Comparison of ENCODE assay signal across 8 mouse cellular contexts in the genomic region with DNA sequence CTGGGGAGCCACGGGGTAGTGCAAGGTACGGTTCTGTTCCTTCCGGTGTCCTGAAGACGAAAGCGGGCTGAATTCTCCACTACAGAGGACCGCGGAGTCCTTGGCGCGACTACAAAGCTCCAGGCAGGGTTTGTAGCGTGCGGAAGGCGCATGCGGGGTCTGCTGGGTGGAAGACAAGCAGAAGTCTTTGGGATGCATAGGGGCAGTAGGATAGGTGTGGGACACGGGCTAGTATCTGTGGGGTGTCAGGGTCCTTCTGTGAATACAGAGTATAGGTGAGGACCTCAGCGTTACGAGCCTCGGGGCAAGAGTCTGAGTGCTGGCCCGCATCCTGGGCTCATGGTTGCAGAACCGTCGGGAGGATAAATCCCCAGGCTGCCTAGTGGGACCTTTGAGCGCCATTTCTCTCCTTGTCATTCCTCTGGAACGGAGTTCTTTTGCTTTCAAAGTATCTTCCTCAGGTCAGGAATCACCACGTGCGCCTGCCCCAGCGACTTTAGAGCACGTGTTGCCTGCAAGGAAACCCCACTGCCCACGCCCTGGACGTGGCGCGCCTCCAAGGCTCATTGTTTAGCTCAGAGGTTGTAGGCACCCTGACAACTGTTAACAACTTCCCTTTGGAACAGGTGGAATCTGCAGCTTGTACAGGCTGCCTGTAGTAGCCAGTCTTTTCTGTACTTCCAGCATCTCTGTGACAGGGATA. TPM values are rescaled to one million over a fixed set of nuclear protein-coding genes. Genes with fewer than 3 reads are reported as not detected.
DNase-seq lines count a peak whose midpoint lies in the region; ATAC-seq and TF ChIP-seq lines count a peak whose summit lies in the region.

No protein-coding gene starts in this region.

- WGBS in forebrain, embryonic 11.5 days, result under 1% methylated on average over 30 of the region's 30 CpGs
- WGBS in heart, postnatal 0 days, result under 1% methylated on average over 30 of the region's 30 CpGs
- under 1% methylated on average over 30 of the region's 30 CpGs for WGBS in liver, embryonic 16.5 days (ENCODE audit: insufficient replicate concordance)
- under 1% methylated on average over 30 of the region's 30 CpGs for WGBS in neural tube, embryonic 15.5 days

- peak; percentile 53; the same call in 1 of the 2 replicates for ATAC-seq in forebrain, embryonic 11.5 days (replicated peaks; ENCODE audit: low FRiP score)
- peak; percentile 43 for ATAC-seq in heart, postnatal 0 days (ENCODE audit: insufficient read depth, low read depth)
- ATAC-seq in liver, embryonic 16.5 days (ENCODE audit: low read depth), result peak; percentile 48
- ATAC-seq in neural tube, embryonic 15.5 days (ENCODE audit: low FRiP score), result peak; percentile 82

- H3K27ac ChIP-seq in brown adipose tissue, adult 24 weeks (replicated peaks; ENCODE audit: low read depth, low read length), result no peak overlapping the region; the same call in 1 of the 2 replicates
- H3K27ac ChIP-seq in forebrain, embryonic 11.5 days (ENCODE audit: low read depth, low read length), result no peak overlapping the region
- no peak overlapping the region for H3K27ac ChIP-seq in heart, postnatal 0 days (ENCODE audit: low read depth)
- no peak overlapping the region; the same call in 1 of the 2 replicates for H3K27ac ChIP-seq in liver, embryonic 16.5 days (ENCODE audit: low read length)
- peak overlapping the region; percentile 77 for H3K27ac ChIP-seq in neural tube, embryonic 15.5 days (replicated peaks)

- H3K36me3 ChIP-seq in forebrain, embryonic 11.5 days (ENCODE audit: control insufficient read depth, insufficient read depth, low read length), result no peaks in the 10 kb centered on the region; the same call in 1 of the 2 replicates
- no peaks in the 10 kb centered on the region for H3K36me3 ChIP-seq in heart, postnatal 0 days (replicated peaks; ENCODE audit: control insufficient read depth, insufficient read depth, low read length)
- no peaks in the 10 kb centered on the region for H3K36me3 ChIP-seq in liver, embryonic 16.5 days (ENCODE audit: control insufficient read depth, insufficient read depth)
- peaks cover 2% of the 10 kb centered on the region for H3K36me3 ChIP-seq in neural tube, embryonic 15.5 days

- peak overlapping the region; percentile 64 for H3K4me3 ChIP-seq in brown adipose tissue, adult 24 weeks (ENCODE audit: insufficient read depth, low read depth, low read length)
- H3K4me3 ChIP-seq in forebrain, embryonic 11.5 days (ENCODE audit: low read depth, low read length), result peak overlapping the region; percentile 59
- peak overlapping the region; percentile 60 for H3K4me3 ChIP-seq in heart, postnatal 0 days (ENCODE audit: low read depth, low read length)
- H3K4me3 ChIP-seq in liver, embryonic 16.5 days (ENCODE audit: low read depth, low read length), result peak overlapping the region; percentile 71
- peak overlapping the region; percentile 74 for H3K4me3 ChIP-seq in neural tube, embryonic 15.5 days (replicated peaks)

- H3K9me3 ChIP-seq in forebrain, embryonic 11.5 days (ENCODE audit: control insufficient read depth, low read length), result no peaks in the 10 kb centered on the region
- H3K9me3 ChIP-seq in heart, postnatal 0 days (replicated peaks; ENCODE audit: control insufficient read depth, low read length), result no peaks in the 10 kb centered on the region
- no peaks in the 10 kb centered on the region for H3K9me3 ChIP-seq in liver, embryonic 16.5 days (replicated peaks; ENCODE audit: control insufficient read depth, low read length)
- H3K9me3 ChIP-seq in neural tube, embryonic 15.5 days (replicated peaks), result no peaks in the 10 kb centered on the region

- DNase-seq in MEL-GATA-1-ER (ENCODE audit: extremely low read depth, low read depth), result peak; percentile 39
- DNase-seq in forebrain, embryonic 11.5 days (ENCODE audit: low spot score), result no peak
- DNase-seq in heart, postnatal 0 days (ENCODE audit: low spot score), result peak; percentile 48
- DNase-seq in kidney, postnatal 14 days, result peak; percentile 78
- DNase-seq in urinary bladder, postnatal 36 days (ENCODE audit: low spot score in 2 of 2), result peak; percentile 7 to 54

- peak overlapping the region; percentile 86 for H3K4me2 ChIP-seq in forebrain, embryonic 11.5 days (ENCODE audit: low read depth, low read length, severe bottlenecking)
- H3K4me2 ChIP-seq in heart, postnatal 0 days (ENCODE audit: low read depth, low read length), result peak overlapping the region; percentile 91
- peak overlapping the region; percentile 98 for H3K4me2 ChIP-seq in liver, embryonic 16.5 days (ENCODE audit: low read depth, low read length)
- H3K4me2 ChIP-seq in neural tube, embryonic 15.5 days, result peak overlapping the region; percentile 89

- H3K27me3 ChIP-seq in forebrain, embryonic 11.5 days (ENCODE audit: control insufficient read depth, insufficient read depth, low read length), result no peaks in the 10 kb centered on the region
- H3K27me3 ChIP-seq in heart, postnatal 0 days (ENCODE audit: control insufficient read depth, insufficient read depth, low read length), result 0 out of 2 replicates have a peak, but pooled peaks cover 6% of the 10 kb centered on the region
- no peaks in the 10 kb centered on the region; the same call in 1 of the 2 replicates for H3K27me3 ChIP-seq in liver, embryonic 16.5 days (ENCODE audit: control insufficient read depth, insufficient read depth, low read depth, low read length)
- no peaks in the 10 kb centered on the region for H3K27me3 ChIP-seq in neural tube, embryonic 15.5 days (replicated peaks)

- TF ChIP-seq CTCF in heart, postnatal 0 days (IDR thresholded peaks at IDR 0.05; ENCODE audit: low read depth), result no peak

- TF ChIP-seq EP300 in heart, postnatal 0 days (IDR thresholded peaks at IDR 0.05; ENCODE audit: low read depth), result no peak

- peak overlapping the region; percentile 73 for H3K9ac ChIP-seq in forebrain, embryonic 11.5 days (ENCODE audit: low read length)
- H3K9ac ChIP-seq in heart, postnatal 0 days (replicated peaks; ENCODE audit: low read depth, low read length), result peak overlapping the region; percentile 60; the same call in 1 of the 2 replicates
- H3K9ac ChIP-seq in liver, embryonic 16.5 days (ENCODE audit: low read depth, low read length), result peak overlapping the region; percentile 68
- H3K9ac ChIP-seq in neural tube, embryonic 15.5 days (replicated peaks), result peak overlapping the region; percentile 65

- H3K4me1 ChIP-seq in brown adipose tissue, adult 24 weeks (ENCODE audit: control insufficient read depth, insufficient read depth, insufficient read length, low read length), result peaks cover 3% of the 10 kb centered on the region; the same call in 1 of the 2 replicates
- H3K4me1 ChIP-seq in forebrain, embryonic 11.5 days (replicated peaks; ENCODE audit: control insufficient read depth, insufficient read depth, low read length), result peaks cover 3% of the 10 kb centered on the region; the same call in 1 of the 2 replicates
- peaks cover 9% of the 10 kb centered on the region; the same call in 1 of the 2 replicates for H3K4me1 ChIP-seq in heart, postnatal 0 days (ENCODE audit: control insufficient read depth, insufficient read depth)
- peaks cover 34% of the 10 kb centered on the region for H3K4me1 ChIP-seq in liver, embryonic 16.5 days (ENCODE audit: control insufficient read depth, low read depth, low read length)
- H3K4me1 ChIP-seq in neural tube, embryonic 15.5 days, result peaks cover 34% of the 10 kb centered on the region

RNA-seq across cellular contexts. Expression of gene Slc19a1, which starts 1.4 kb away (rescaled TPM):
- 30.7 and 39.5 TPM in 2 replicates for polyA plus RNA-seq in brown adipose tissue, adult 24 weeks (2012; ENCODE audit: insufficient read depth, insufficient read length, missing spikeins)
- 34.5 and 34.8 TPM in 2 replicates for polyA plus RNA-seq in forebrain, embryonic 11.5 days (2014; fragmentation: Nextera tagmentation; extraction: Ambion mirVana)
- 6.2 and 8.5 TPM in 2 replicates for total RNA-seq in heart, postnatal 0 days (2014; rRNA removed; ENCODE audit: low replicate concordance)
- polyA plus RNA-seq in heart, postnatal 0 days (2015; fragmentation: Nextera tagmentation; extraction: Ambion mirVana), result 7.1 and 8.2 TPM in 2 replicates
- 12.4 and 12.6 TPM in 2 replicates for polyA plus RNA-seq in liver, embryonic 16.5 days (2015; fragmentation: Nextera tagmentation; extraction: Ambion mirVana)
- 37.9 and 39.2 TPM in 2 replicates for polyA plus RNA-seq in neural tube, embryonic 15.5 days (2015; fragmentation: Nextera tagmentation; extraction: Ambion mirVana)
